Mouse (Mus musculus): ENCODE results near the gene Arhgef33. TPM values are rescaled to one million over a fixed set of nuclear protein-coding genes. Genes with fewer than 3 reads are reported as not detected.

The Arhgef33 gene
- polyA plus RNA-seq, 1 experiment from 2014 or later = 0.80 TPM

DNA sequence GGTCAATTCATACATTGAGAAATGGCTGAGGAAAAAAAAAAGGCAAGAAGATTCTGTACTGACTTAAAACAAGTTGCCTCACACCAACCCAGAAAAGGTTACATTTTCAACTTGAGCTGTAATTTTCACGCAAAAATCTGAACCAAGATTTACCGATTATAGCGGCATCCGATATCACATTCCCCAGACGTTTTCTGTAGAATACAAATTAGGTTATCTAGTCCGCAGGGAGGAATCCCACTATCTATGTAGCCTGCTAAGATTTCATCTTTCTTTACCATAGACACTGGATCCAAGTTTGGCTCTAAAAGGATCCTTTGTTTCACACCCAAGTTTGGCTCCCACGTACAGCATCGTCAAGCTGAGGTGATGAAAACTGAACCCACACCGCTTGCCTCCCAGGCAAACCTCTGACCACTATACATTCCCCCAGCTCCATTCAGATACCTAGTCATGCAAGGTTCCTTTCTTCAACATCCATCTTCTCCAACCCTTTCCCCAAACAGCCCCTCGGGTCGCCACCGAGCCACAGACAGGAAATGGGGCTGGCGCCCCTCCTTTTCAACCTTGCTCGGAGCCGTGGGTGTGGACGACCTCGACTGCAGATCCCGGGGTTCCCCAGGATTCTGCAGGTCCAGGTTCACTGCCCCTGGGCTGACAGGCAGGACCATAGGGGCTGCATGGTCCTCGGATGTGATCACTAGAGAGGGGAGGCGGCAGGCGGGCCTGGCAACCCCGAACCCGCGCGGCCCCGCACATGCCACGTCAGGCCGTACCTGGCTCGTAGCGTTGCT is 17.7 kb upstream of the Arhgef33 start:
- WGBS = under 1% methylated on average over 30 of the region's 30 CpGs
- H3K36me3 ChIP-seq (ENCODE audit: control insufficient read depth, insufficient read depth, low read length) = no peaks in the 10 kb centered on the region
- peak overlapping the region; percentile 85 for H3K4me2 ChIP-seq (ENCODE audit: low read length)
- H3K27ac ChIP-seq (replicated peaks in 1 of 2; ENCODE audit: control insufficient read depth in 1 of 2, insufficient read depth in 1 of 2, low read depth in 2 of 2, low read length in 2 of 2) = peak overlapping the region; percentile 75 to 84
- H3K4me1 ChIP-seq (ENCODE audit: control insufficient read depth in 2 of 2, insufficient read depth in 2 of 2, low read length in 2 of 2) = peaks cover 2 to 6% of the 10 kb centered on the region in 2 experiments; a peak in 3 of 4 replicates
- peak; percentile 36; the same call in 1 of the 2 replicates for ATAC-seq (ENCODE audit: insufficient number of reproducible peaks, insufficient read depth, low FRiP score, low read depth)
- H3K9ac ChIP-seq (ENCODE audit: low read length) = peak overlapping the region; percentile 87
- no peaks in the 10 kb centered on the region for H3K9me3 ChIP-seq (ENCODE audit: control insufficient read depth, low read length)
- no peaks in the 10 kb centered on the region for H3K27me3 ChIP-seq (ENCODE audit: control insufficient read depth, insufficient read depth, low read length)
- H3K4me3 ChIP-seq (ENCODE audit: control insufficient read depth in 1 of 2, insufficient read depth in 1 of 2, low read depth in 1 of 2, low read length in 2 of 2) = peak overlapping the region; percentile 89 to 96

DNA sequence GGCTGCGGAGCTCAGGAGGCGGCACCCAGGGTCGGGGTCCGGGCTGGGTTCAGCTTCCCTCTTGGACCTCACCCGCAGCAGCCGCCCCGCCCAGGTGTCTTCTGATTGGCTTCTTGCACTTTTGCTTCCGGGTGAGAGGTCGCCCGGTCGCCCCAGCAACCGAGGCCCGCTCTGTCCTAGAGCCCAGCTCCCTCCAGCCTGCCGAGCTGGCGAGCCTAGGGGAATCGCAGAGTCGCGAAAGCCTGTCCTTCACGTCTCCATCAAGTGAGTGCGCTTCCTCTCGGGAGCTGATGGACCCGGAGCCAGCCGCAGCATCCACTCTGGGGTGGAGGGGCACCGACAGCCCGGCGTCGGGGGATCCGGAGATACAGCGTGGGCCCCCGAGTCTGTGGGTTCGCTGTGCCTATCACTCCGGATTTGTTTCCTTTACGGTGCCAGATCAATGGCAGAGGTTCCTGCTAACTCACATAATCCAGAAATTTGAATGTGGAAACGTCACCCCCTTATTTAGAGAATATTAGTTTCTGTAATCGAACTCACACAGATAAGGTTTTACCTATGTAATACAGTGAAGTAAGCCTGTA is 17.0 kb upstream of the Arhgef33 start, which contains the start of the genes Morn2 and Dhx57:
TSS of gene Morn2 (plus strand) at position 130 of the 584 bp plus-strand sequence.
TSS of gene Dhx57 (minus strand) at position 403 of the 584 bp plus-strand sequence.
- Histone ChIP-seq H3K36me3 (ENCODE audit: control insufficient read depth, insufficient read depth, low read length) (no peaks in the 10 kb centered on the region), H3K4me3 (ENCODE audit: control insufficient read depth in 1 of 2, insufficient read depth in 1 of 2, low read depth in 1 of 2, low read length in 2 of 2) (peak within 1 kb of the TSS; percentile 89 to 96), H3K9ac (ENCODE audit: low read length) (peak within 1 kb of the TSS; percentile 87), H3K4me2 (ENCODE audit: low read length) (peak within 1 kb of the TSS; percentile 85), H3K27me3 (ENCODE audit: control insufficient read depth, insufficient read depth, low read length) (no peaks in the 10 kb centered on the region), H3K9me3 (ENCODE audit: control insufficient read depth, low read length) (no peaks in the 10 kb centered on the region), H3K27ac (replicated peaks in 1 of 2; ENCODE audit: control insufficient read depth in 1 of 2, insufficient read depth in 1 of 2, low read depth in 2 of 2, low read length in 2 of 2) (peak within 1 kb of the TSS; percentile 75 to 84), H3K4me1 (ENCODE audit: control insufficient read depth in 2 of 2, insufficient read depth in 2 of 2, low read length in 2 of 2) (peaks cover 2 to 6% of the 10 kb centered on the region in 2 experiments; a peak in 3 of 4 replicates)
- WGBS = under 1% methylated on average over 35 of the region's 35 CpGs
- ATAC-seq (ENCODE audit: insufficient number of reproducible peaks, insufficient read depth, low FRiP score, low read depth) = peak; percentile 95

DNA sequence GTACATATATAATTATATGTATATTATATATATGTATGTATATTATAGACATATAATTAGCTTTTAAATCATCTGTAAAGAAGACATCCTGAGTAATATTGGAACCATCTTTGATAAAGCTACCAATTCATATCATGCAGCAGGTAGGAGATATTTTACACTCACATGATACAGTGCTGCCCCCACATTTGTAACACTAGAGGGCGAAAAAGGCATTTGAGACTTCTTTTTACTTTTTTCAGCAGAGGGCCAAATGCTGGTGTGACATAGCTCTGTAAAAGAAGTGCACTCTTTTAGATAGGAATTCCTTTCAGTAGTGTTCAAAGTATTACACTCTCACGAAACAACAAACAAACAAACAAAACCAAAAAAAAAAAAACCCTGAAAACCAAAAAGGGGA is 16.1 kb upstream of the Arhgef33 start:
- Histone ChIP-seq H3K4me3 (ENCODE audit: control insufficient read depth in 1 of 2, insufficient read depth in 1 of 2, low read depth in 1 of 2, low read length in 2 of 2) (no peak overlapping the region), H3K4me2 (ENCODE audit: low read length) (no peak overlapping the region), H3K9ac (ENCODE audit: low read length) (no peak overlapping the region), H3K4me1 (ENCODE audit: control insufficient read depth in 2 of 2, insufficient read depth in 2 of 2, low read length in 2 of 2) (peaks cover 2 to 6% of the 10 kb centered on the region in 2 experiments; a peak in 3 of 4 replicates), H3K27ac (replicated peaks in 1 of 2; ENCODE audit: control insufficient read depth in 1 of 2, insufficient read depth in 1 of 2, low read depth in 2 of 2, low read length in 2 of 2) (no peak overlapping the region), H3K9me3 (ENCODE audit: control insufficient read depth, low read length) (no peaks in the 10 kb centered on the region), H3K27me3 (ENCODE audit: control insufficient read depth, insufficient read depth, low read length) (no peaks in the 10 kb centered on the region), H3K36me3 (ENCODE audit: control insufficient read depth, insufficient read depth, low read length) (no peaks in the 10 kb centered on the region)
- WGBS = 9% methylated on average over 2 of the region's 2 CpGs
- no peak for ATAC-seq (ENCODE audit: insufficient number of reproducible peaks, insufficient read depth, low FRiP score, low read depth)

- Histone ChIP-seq H3K9ac (ENCODE audit: low read length) (no peak overlapping the region), H3K27me3 (ENCODE audit: control insufficient read depth, insufficient read depth, low read length) (no peaks in the 10 kb centered on the region), H3K4me3 (ENCODE audit: control insufficient read depth in 1 of 2, insufficient read depth in 1 of 2, low read depth in 1 of 2, low read length in 2 of 2) (no peak overlapping the region), H3K4me2 (ENCODE audit: low read length) (no peak overlapping the region), H3K27ac (replicated peaks in 1 of 2; ENCODE audit: control insufficient read depth in 1 of 2, insufficient read depth in 1 of 2, low read depth in 2 of 2, low read length in 2 of 2) (no peak overlapping the region), H3K4me1 (ENCODE audit: control insufficient read depth in 2 of 2, insufficient read depth in 2 of 2, low read length in 2 of 2) (no peaks in the 10 kb centered on the region), H3K9me3 (ENCODE audit: control insufficient read depth, low read length) (no peaks in the 10 kb centered on the region), H3K36me3 (ENCODE audit: control insufficient read depth, insufficient read depth, low read length) (no peaks in the 10 kb centered on the region)
- ATAC-seq (ENCODE audit: insufficient number of reproducible peaks, insufficient read depth, low FRiP score, low read depth) = no peak
- 81% methylated on average over 5 of the region's 5 CpGs for WGBS
These were observed 11.9 kb upstream of the Arhgef33 start for GRCm38 (mm10) chr17:80295258-80295657.

DNA sequence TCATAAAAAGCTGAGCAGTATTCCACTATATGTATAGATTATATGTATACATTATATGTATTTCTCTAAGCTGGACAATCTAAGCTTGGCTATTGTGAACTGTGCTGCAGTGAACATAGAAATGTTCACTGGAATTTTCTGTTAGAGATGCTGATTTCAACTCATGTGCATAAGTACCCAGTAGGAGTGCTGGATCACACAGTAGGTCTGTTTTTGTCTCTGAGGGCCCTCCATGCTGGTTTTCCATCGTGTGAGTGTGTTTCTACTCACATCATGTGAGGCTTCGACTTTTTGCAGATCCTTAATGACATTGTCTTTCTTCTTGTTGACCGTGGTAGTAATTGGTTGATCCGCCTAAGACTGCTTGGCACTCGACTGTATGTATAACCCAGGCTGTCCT is 8.4 kb upstream of the Arhgef33 start:
- no peak for ATAC-seq (ENCODE audit: insufficient number of reproducible peaks, insufficient read depth, low FRiP score, low read depth)
- Histone ChIP-seq H3K9me3 (ENCODE audit: control insufficient read depth, low read length) (no peaks in the 10 kb centered on the region), H3K27me3 (ENCODE audit: control insufficient read depth, insufficient read depth, low read length) (no peaks in the 10 kb centered on the region), H3K4me2 (ENCODE audit: low read length) (no peak overlapping the region), H3K9ac (ENCODE audit: low read length) (no peak overlapping the region), H3K36me3 (ENCODE audit: control insufficient read depth, insufficient read depth, low read length) (no peaks in the 10 kb centered on the region), H3K4me1 (ENCODE audit: control insufficient read depth in 2 of 2, insufficient read depth in 2 of 2, low read length in 2 of 2) (no peaks in the 10 kb centered on the region), H3K4me3 (ENCODE audit: control insufficient read depth in 1 of 2, insufficient read depth in 1 of 2, low read depth in 1 of 2, low read length in 2 of 2) (no peak overlapping the region), H3K27ac (replicated peaks in 1 of 2; ENCODE audit: control insufficient read depth in 1 of 2, insufficient read depth in 1 of 2, low read depth in 2 of 2, low read length in 2 of 2) (no peak overlapping the region)
- 84% methylated on average over 5 of the region's 5 CpGs for WGBS

DNA sequence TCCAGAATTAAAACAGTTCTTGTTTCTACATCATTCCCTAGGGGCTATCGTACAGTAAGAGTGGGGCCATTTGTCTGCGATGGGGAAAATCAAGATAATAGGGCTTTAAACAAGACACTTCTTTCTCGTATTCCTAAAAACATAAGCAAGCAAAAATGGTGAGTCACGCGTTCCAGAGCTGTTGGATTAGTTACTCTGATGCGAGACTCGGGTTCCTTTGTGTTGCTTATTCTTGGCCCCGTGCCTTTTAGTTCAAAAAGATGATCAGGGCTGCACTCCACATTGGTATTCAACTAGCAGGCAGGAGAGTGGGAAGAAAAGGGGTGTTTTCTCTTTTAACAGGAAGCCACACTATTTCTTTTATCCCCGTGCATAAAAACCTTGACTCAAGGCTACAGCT is 4.6 kb downstream of the Arhgef33 start:
- Histone ChIP-seq H3K9ac (ENCODE audit: low read length) (no peak overlapping the region), H3K4me2 (ENCODE audit: low read length) (no peak overlapping the region), H3K9me3 (ENCODE audit: control insufficient read depth, low read length) (no peaks in the 10 kb centered on the region), H3K36me3 (ENCODE audit: control insufficient read depth, insufficient read depth, low read length) (no peaks in the 10 kb centered on the region), H3K4me3 (ENCODE audit: control insufficient read depth in 1 of 2, insufficient read depth in 1 of 2, low read depth in 1 of 2, low read length in 2 of 2) (no peak overlapping the region), H3K27me3 (ENCODE audit: control insufficient read depth, insufficient read depth, low read length) (no peaks in the 10 kb centered on the region), H3K4me1 (ENCODE audit: control insufficient read depth in 2 of 2, insufficient read depth in 2 of 2, low read length in 2 of 2) (peaks cover 2 to 3% of the 10 kb centered on the region in 2 experiments; a peak in 1 of 4 replicates), H3K27ac (replicated peaks in 1 of 2; ENCODE audit: control insufficient read depth in 1 of 2, insufficient read depth in 1 of 2, low read depth in 2 of 2, low read length in 2 of 2) (no peak overlapping the region)
- 64% methylated on average over 9 of the region's 9 CpGs for WGBS
- no peak for ATAC-seq (ENCODE audit: insufficient number of reproducible peaks, insufficient read depth, low FRiP score, low read depth)

DNA sequence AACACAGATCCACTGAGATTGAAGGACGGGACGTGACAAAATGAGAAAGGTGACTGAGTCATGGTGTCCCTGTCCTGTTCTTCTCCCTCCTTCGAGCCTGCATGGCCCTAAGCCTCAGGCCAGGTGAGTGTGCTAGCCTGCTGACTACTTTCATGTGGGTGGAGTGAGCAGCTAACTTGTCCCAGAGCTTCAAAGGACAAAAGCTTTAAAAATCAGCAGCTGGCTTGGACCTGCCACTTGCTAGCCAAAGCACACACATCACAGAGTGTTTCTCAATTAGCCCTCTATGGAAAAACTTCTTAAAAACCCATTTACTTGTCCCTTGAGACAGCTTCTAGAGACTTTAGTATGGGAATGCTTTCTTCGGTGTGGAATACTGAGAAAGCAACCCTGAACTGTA is 5.2 kb downstream of the Arhgef33 start:
- WGBS = 76% methylated on average over 4 of the region's 4 CpGs
- ATAC-seq (ENCODE audit: insufficient number of reproducible peaks, insufficient read depth, low FRiP score, low read depth) = no peak

More for the DNA sequence above, 5.2 kb downstream of the Arhgef33 start:
- Histone ChIP-seq H3K4me1 (ENCODE audit: control insufficient read depth in 2 of 2, insufficient read depth in 2 of 2, low read length in 2 of 2) (peaks cover 2 to 3% of the 10 kb centered on the region in 2 experiments; a peak in 1 of 4 replicates), H3K9ac (ENCODE audit: low read length) (no peak overlapping the region), H3K4me2 (ENCODE audit: low read length) (no peak overlapping the region), H3K4me3 (ENCODE audit: control insufficient read depth in 1 of 2, insufficient read depth in 1 of 2, low read depth in 1 of 2, low read length in 2 of 2) (no peak overlapping the region), H3K27ac (replicated peaks in 1 of 2; ENCODE audit: control insufficient read depth in 1 of 2, insufficient read depth in 1 of 2, low read depth in 2 of 2, low read length in 2 of 2) (no peak overlapping the region), H3K36me3 (ENCODE audit: control insufficient read depth, insufficient read depth, low read length) (no peaks in the 10 kb centered on the region), H3K9me3 (ENCODE audit: control insufficient read depth, low read length) (no peaks in the 10 kb centered on the region), H3K27me3 (ENCODE audit: control insufficient read depth, insufficient read depth, low read length) (no peaks in the 10 kb centered on the region)
